Mouse (Mus musculus) neural tube, embryonic 14.5 days (tissue): ENCODE results near the gene Maff. TPM values are rescaled to one million over a fixed set of nuclear protein-coding genes. Genes with fewer than 3 reads are reported as not detected.

Experiments used
- ATAC-seq: fragments of 200-750 bp; cut with Nextera tagmentation; 2 replicates; pipeline ENCODE4 v1.8.0; 2017; ENCODE audit warnings: low read depth, mild to moderate bottlenecking, moderate TSS enrichment, moderate library complexity
- H3K27ac ChIP-seq: fragments of 300-500 bp; sonication (generic); 2 replicates; pipeline ENCODE4 v1.5.1; 2014; ENCODE audit warnings: low read depth, mild to moderate bottlenecking, control low read depth, low read length, moderate library complexity, mixed read lengths
- H3K27me3 ChIP-seq: fragments of 300-500 bp; sonication (generic); 2 replicates; pipeline ENCODE4 v1.6.1; 2014; ENCODE audit warnings: low read length; ENCODE audit not compliant: control insufficient read depth, insufficient read depth
- H3K36me3 ChIP-seq: fragments of 300-500 bp; sonication (generic); 2 replicates; pipeline ENCODE4 v1.6.1; 2014; ENCODE audit warnings: low read length, mixed read lengths; ENCODE audit not compliant: control insufficient read depth, insufficient read depth
- H3K4me1 ChIP-seq: fragments of 300-500 bp; sonication (generic); 2 replicates; pipeline ENCODE4 v1.6.1; 2014; ENCODE audit warnings: low read length; ENCODE audit not compliant: control insufficient read depth, insufficient read depth
- H3K4me2 ChIP-seq: fragments of 300-500 bp; sonication (generic); 2 replicates; pipeline ENCODE4 v1.6.1; 2014; ENCODE audit warnings: mild to moderate bottlenecking, low read depth, low read length, control low read depth
- H3K4me3 ChIP-seq: fragments of 300-500 bp; sonication (generic); 2 replicates; pipeline ENCODE4 v1.5.1; 2014; ENCODE audit warnings: low read depth, low read length, control low read depth, mixed read lengths
- H3K9ac ChIP-seq: fragments of 300-500 bp; sonication (generic); replicated peaks from 2 replicates; pipeline ENCODE4 v1.6.1; 2014; ENCODE audit warnings: low read depth, mild to moderate bottlenecking, control low read depth, low read length, mixed read lengths
- H3K9me3 ChIP-seq: fragments of 300-500 bp; sonication (generic); 2 replicates; pipeline ENCODE4 v1.6.1; 2016; ENCODE audit warnings: low read length; ENCODE audit not compliant: control insufficient read depth
- WGBS: fragments of 180-500 bp; shearing (Covaris S2); extraction: QIAGEN DNeasy Blood & Tissue Kit; methylation state at CpG from one replicate; pipeline ENCODE4 v1.1.7; 2014; 5-methylcytosine and 5-hydroxymethylcytosine counted together
- polyA plus RNA-seq: library from polyadenylated mRNA; unstranded; fragments of >200 nt; fragmentation: Nextera tagmentation; extraction: Ambion mirVana; gene quantifications from 2 replicates; pipeline ENCODE4 v1.2.1, GENCODE M21; 2014

Maff gene
- polyA plus RNA-seq, 1 experiment from 2014 or later = 0.64 TPM

GRCm38 (mm10) chr15:79378608-79379007, 32.2 kb downstream of the Maff start:
- no peak for ATAC-seq
- Histone ChIP-seq H3K27ac (no peak overlapping the region), H3K27me3 (no peaks in the 10 kb centered on the region), H3K4me3 (no peak overlapping the region), H3K4me2 (no peak overlapping the region), H3K4me1 (0 out of 2 replicates have a peak, but pooled peaks cover 2% of the 10 kb centered on the region), H3K9me3 (no peaks in the 10 kb centered on the region), H3K36me3 (peaks cover 15% of the 10 kb centered on the region), H3K9ac (no peak overlapping the region)
- WGBS = 95% methylated on average over 10 of the region's 10 CpGs

DNA sequence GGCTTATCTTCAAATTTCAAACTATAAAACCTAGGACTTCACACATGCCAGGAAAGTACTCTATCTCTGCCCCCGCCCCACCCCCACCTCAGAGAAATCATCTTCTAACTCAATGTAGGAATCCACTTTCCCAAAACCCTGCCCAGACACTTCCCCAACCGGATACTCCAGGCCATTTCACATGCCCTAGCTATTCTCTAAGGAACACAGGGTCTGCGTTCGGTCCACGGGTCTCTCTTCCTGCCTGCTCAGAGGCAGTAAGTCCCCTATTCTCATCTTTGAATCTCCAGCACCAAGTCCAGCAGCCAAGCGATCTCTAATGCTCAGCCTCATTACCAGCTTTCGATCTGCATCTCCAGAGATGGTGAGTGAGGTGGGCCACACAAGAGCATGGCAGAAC, 33.2 kb downstream of the Maff start:
- Histone ChIP-seq H3K27me3 (no peaks in the 10 kb centered on the region), H3K4me3 (no peak overlapping the region), H3K27ac (no peak overlapping the region), H3K4me1 (0 out of 2 replicates have a peak, but pooled peaks cover 2% of the 10 kb centered on the region), H3K9ac (no peak overlapping the region), H3K9me3 (no peaks in the 10 kb centered on the region), H3K4me2 (no peak overlapping the region), H3K36me3 (peaks cover 9% of the 10 kb centered on the region)
- 92% methylated on average over 7 of the region's 7 CpGs for WGBS
- ATAC-seq = no peak

DNA sequence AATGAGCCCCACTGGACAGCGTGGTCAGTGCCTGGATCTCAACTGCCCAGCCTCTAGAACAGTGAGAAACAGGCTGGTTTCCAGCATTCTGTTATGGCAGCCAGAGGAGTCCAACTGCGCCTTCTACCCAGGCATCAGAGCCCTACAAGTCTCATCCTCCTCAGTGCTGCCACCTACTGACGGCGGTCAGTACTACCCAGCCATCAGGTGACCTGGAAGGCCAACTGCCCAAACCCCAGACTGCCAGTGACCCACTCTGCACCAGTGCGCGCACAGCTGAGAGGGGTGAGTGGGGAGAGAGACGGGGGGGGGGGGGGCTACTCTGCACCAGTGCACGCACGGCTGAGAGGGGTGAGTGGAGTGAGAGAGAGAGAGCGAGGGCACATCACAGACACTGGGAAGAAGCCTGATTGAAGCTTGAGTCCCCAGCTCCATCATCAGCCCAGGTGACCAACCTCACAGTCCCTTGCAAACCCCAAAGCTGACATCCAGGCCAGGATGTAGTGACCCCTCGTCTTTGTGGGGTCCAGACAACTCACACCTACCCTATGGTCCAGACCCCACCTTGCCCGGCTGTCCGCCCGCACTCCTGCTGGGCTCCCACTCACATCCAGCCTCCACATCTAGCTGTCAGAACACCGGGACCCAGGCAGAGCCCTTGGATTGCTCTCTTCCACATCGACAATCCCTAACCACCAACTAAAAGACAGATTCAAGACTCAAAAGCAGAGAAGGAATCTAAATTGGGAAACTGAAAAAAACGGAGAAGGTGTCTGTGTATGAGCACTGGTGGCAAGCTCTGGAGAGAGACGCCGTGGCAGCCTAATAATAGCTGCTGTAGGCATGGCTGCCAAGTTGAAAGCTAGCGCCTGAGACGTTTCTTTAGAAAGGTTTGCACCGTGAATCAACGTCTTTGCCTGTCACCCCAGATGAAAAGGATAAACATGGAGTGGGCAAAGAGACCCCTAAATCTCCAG, 34.3 kb downstream of the Maff start:
- H3K4me2 ChIP-seq = no peak overlapping the region
- no peak for ATAC-seq
- WGBS = 53% methylated on average over 23 of the region's 23 CpGs

GRCm38 (mm10) chr15:79381644-79382043, 35.2 kb downstream of the Maff start:
- Histone ChIP-seq H3K9me3 (no peaks in the 10 kb centered on the region), H3K27me3 (no peaks in the 10 kb centered on the region), H3K9ac (no peak overlapping the region), H3K36me3 (no peaks in the 10 kb centered on the region; the same call in 1 of the 2 replicates), H3K4me2 (no peak overlapping the region), H3K4me3 (no peak overlapping the region), H3K27ac (no peak overlapping the region), H3K4me1 (0 out of 2 replicates have a peak, but pooled peaks cover 2% of the 10 kb centered on the region)
- WGBS = 88% methylated on average over 9 of the region's 9 CpGs
- no peak for ATAC-seq

More for the DNA sequence above, 34.3 kb downstream of the Maff start:
- H3K4me3 ChIP-seq = no peak overlapping the region
- peaks cover 5% of the 10 kb centered on the region for H3K36me3 ChIP-seq
- no peaks in the 10 kb centered on the region for H3K9me3 ChIP-seq
- no peaks in the 10 kb centered on the region for H3K27me3 ChIP-seq
- H3K27ac ChIP-seq = no peak overlapping the region
- 0 out of 2 replicates have a peak, but pooled peaks cover 2% of the 10 kb centered on the region for H3K4me1 ChIP-seq
- H3K9ac ChIP-seq = no peak overlapping the region

- Histone ChIP-seq H3K27me3 (no peaks in the 10 kb centered on the region), H3K4me2 (no peak overlapping the region), H3K9ac (no peak overlapping the region), H3K4me3 (no peak overlapping the region), H3K9me3 (no peaks in the 10 kb centered on the region), H3K36me3 (no peaks in the 10 kb centered on the region), H3K27ac (no peak overlapping the region), H3K4me1 (peaks cover 12% of the 10 kb centered on the region; the same call in 1 of the 2 replicates)
- no peak for ATAC-seq
- WGBS = 69% methylated on average over 6 of the region's 6 CpGs
Measured at GRCm38 (mm10) chr15:79387081-79387480, 40.7 kb downstream of the Maff start.

DNA sequence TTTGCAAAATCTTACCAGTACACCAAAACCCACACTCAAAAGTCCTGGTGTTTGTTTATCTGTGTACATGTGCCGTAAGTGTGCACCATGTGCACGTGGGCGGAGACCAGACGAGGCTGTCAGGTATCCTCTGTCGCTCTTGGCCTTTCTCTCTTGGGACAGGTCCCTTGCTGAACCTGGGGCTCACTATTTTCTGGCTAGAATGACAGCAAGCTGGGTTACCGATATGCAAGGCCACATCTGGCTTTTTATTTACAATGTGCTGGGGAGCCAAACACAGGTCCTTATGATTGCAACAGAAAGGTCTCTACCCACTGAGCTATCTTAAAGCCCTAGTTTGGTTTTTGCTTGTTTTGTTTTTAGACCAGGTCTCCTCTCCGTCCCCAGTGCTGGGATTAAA, 41.2 kb downstream of the Maff start:
- ATAC-seq = no peak
- no peak overlapping the region for H3K9ac ChIP-seq

GRCm38 (mm10) chr15:79388171-79388570, 41.8 kb downstream of the Maff start:
- Histone ChIP-seq H3K27ac (no peak overlapping the region), H3K9ac (no peak overlapping the region), H3K36me3 (no peaks in the 10 kb centered on the region), H3K4me3 (no peak overlapping the region), H3K27me3 (no peaks in the 10 kb centered on the region), H3K4me1 (peaks cover 15% of the 10 kb centered on the region; the same call in 1 of the 2 replicates), H3K4me2 (no peak overlapping the region), H3K9me3 (no peaks in the 10 kb centered on the region)
- no peak for ATAC-seq
- WGBS = 87% methylated on average over 6 of the region's 6 CpGs

More for the DNA sequence above, 41.2 kb downstream of the Maff start:
- Histone ChIP-seq H3K4me3 (no peak overlapping the region), H3K4me1 (peaks cover 14% of the 10 kb centered on the region; the same call in 1 of the 2 replicates), H3K4me2 (no peak overlapping the region), H3K27ac (no peak overlapping the region), H3K9me3 (no peaks in the 10 kb centered on the region), H3K27me3 (no peaks in the 10 kb centered on the region), H3K36me3 (no peaks in the 10 kb centered on the region)
- WGBS = 87% methylated on average over 7 of the region's 7 CpGs

- no peaks in the 10 kb centered on the region for H3K36me3 ChIP-seq
- no peak overlapping the region for H3K4me2 ChIP-seq
- no peak overlapping the region for H3K27ac ChIP-seq
- WGBS = 87% methylated on average over 6 of the region's 6 CpGs
- H3K27me3 ChIP-seq = no peaks in the 10 kb centered on the region
- no peak overlapping the region for H3K9ac ChIP-seq
- no peaks in the 10 kb centered on the region for H3K9me3 ChIP-seq
- ATAC-seq = no peak
- H3K4me3 ChIP-seq = no peak overlapping the region
- H3K4me1 ChIP-seq = peaks cover 15% of the 10 kb centered on the region; the same call in 1 of the 2 replicates
Measured at GRCm38 (mm10) chr15:79390434-79390833, 44.0 kb downstream of the Maff start.
